Mouse (Mus musculus): ENCODE data around the gene Casc1. TPM values are rescaled to one million over a fixed set of nuclear protein-coding genes. Genes with fewer than 3 reads are reported as not detected.

Casc1 gene
- 3.6 TPM for total RNA-seq (2023)

DNA sequence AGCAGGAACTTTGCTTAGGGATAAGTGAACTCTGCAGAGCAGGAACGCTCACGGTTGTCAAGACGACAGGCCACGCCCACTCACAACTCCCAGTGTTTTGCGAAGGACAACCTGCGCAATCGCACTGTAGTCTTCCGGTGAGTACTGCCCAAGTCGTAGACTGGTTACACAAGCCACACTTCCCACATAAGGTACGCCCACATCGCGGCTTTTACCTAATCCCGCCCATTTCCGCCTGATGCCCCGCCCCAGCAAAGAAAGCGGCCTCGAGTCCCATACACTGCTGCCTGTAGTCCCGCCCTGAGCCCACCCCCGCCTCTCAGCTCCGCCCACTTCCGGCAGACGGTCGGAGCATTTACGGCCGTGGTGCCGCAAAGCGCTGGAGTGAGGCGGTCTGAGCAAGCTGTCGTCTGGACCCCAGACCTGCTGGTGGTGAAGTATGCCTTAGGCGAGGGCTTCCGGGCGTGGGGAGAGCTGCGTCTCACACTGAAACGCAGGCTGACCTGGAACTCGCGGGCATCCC lies at the start of gene Casc1, which contains the start of gene Etfrf1:
Casc1 (minus strand) TSS at position 190 of the 523 bp plus-strand sequence.
Etfrf1 (plus strand) TSS at position 319 of the 523 bp plus-strand sequence.

DNA sequence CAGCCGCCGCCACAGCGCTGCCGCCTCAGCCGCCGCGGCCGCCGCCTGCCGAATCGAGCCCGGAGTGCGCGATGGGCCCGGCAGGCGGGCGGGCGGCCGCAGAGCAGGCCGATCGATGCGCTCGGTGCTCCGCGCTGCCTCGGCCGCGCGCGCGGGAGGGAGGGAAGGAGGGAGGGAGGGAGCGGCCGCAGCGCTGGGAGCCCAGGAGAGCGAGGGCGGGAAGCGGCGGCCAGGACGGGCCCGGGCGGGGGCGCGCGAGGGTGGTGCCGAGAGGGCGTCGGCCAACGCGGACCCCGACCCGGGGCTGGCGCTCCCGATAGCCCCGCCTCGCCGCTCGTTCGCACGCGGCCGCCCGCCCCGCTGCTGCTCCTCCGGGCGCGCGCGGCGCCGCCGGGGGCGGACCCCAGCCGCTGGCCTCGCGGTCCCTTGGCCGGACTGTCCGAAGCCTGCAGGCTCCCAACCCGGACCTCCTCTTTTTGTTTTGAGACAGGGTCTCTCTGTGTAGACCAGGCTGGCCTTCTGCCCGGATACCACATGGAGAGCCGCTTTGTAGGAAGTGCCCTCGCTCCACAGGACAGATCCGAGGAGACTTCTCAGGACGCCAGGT lies 39.5 kb upstream of the Casc1 start, which contains the start of gene Kras:
Kras (minus strand) TSS at position 55 of the 607 bp plus-strand sequence.

Other genes starting within 250 kb of the Casc1 start
- 0.73 TPM for gene Bcat1, start 134.8 kb downstream of the Casc1 start, total RNA-seq (2023)
- gene Lrmp, start 95.4 kb downstream of the Casc1 start, total RNA-seq (2023), result 94.2 TPM
- gene Etfrf1, start 129 bp upstream of the Casc1 start, total RNA-seq (2023), result 8.3 TPM
- 182 TPM for gene Kras, start 39.2 kb upstream of the Casc1 start, total RNA-seq (2023)

All from CD4-positive naive resting alpha-beta T cell, adult 76 days (primary cell).